Mouse (Mus musculus) bone marrow, adult 2 months (tissue): ENCODE measurements around the gene Uqcc1.

Experiments used
- CTCF ChIP-seq: fragments of 200-500 bp; IDR thresholded peaks from 2 replicates; pipeline ENCODE4 v1.5.1; 2011; ENCODE audit warnings: low read length, control low read depth; ENCODE audit not compliant: control insufficient read depth, insufficient read depth
- POLR2A ChIP-seq: fragments of 200-500 bp; IDR thresholded peaks from 2 replicates; pipeline ENCODE4 v1.6.1; 2011; ENCODE audit warnings: low read depth, mild to moderate bottlenecking, control low read depth, low read length, borderline replicate concordance; ENCODE audit not compliant: control insufficient read depth

- TF ChIP-seq CTCF (no peak), POLR2A (no peak)
Observed at GRCm38 (mm10) chr2:155962991-155963390, 32.9 kb upstream of the Uqcc1 start.
